In genomic region chr11:85719766-85720165, GRCm38 (mm10) we compare ENCODE assay signal across 10 mouse cellular contexts.
DNase-seq lines count a peak whose midpoint lies in the region; ATAC-seq and TF ChIP-seq lines count a peak whose summit lies in the region.
"Had no signal": no experiment of that assay in that cellular context is flagged by ENCODE, and none has a peak within 500 bp of the region (broad histone marks: within the 10 kb centered on the region; RNA-seq: fewer than 3 reads in every experiment).

No protein-coding gene starts in this region.

- peak; percentile 50 for DNase-seq in gastrocnemius, adult 2 months
- no peak for DNase-seq in gastrocnemius, adult 8-10 months (ENCODE audit: low spot score in 2 of 2)
- DNase-seq in limb, embryonic 11.5 days (ENCODE audit: low spot score) = peak; percentile 33
- DNase-seq in layer of hippocampus, postnatal 10 days (ENCODE audit: low spot score in 2 of 2) = no peak
- DNase-seq in left cerebral cortex, adult 11 months (ENCODE audit: low spot score) = no peak

- TF ChIP-seq CTCF in gastrocnemius, adult 2 months (IDR thresholded peaks at IDR 0.05) = no peak

- no peaks in the 10 kb centered on the region for H3K9me3 ChIP-seq in megakaryocyte, embryonic 14.5 days
- no peaks in the 10 kb centered on the region for H3K9me3 ChIP-seq in limb, embryonic 11.5 days (ENCODE audit: control insufficient read depth, low read length)
- no peaks in the 10 kb centered on the region for H3K9me3 ChIP-seq in stomach, embryonic 15.5 days
- H3K9me3 ChIP-seq: midbrain, embryonic 10.5 days had no signal

- H3K4me1 ChIP-seq in megakaryocyte, embryonic 14.5 days = peaks cover 100% of the 10 kb centered on the region
- peaks cover 25% of the 10 kb centered on the region for H3K4me1 ChIP-seq in limb, embryonic 11.5 days (ENCODE audit: control insufficient read depth, insufficient read depth, low read length)
- H3K4me1 ChIP-seq in stomach, embryonic 15.5 days = peaks cover 9% of the 10 kb centered on the region

- peak overlapping the region; percentile 77 for H3K27ac ChIP-seq in gastrocnemius, adult 2 months
- H3K27ac ChIP-seq in limb, embryonic 11.5 days (replicated peaks; ENCODE audit: low read depth, low read length) = no peak overlapping the region
- peak overlapping the region; percentile 40; the same call in 1 of the 2 replicates for H3K27ac ChIP-seq in stomach, embryonic 15.5 days

- ATAC-seq in megakaryocyte, adult 5-6 weeks (ENCODE audit: poor library complexity, severe bottlenecking) = no peak
- ATAC-seq in limb, embryonic 11.5 days (ENCODE audit: insufficient number of reproducible peaks, low FRiP score, low TSS enrichment, low read depth) = no peak
- ATAC-seq in stomach, embryonic 15.5 days (ENCODE audit: insufficient read depth, low FRiP score, low read depth) = no peak
- ATAC-seq: Patski had no signal

- intact Hi-C loops in gastrocnemius, adult 2 months (cut with DNase I) = no loop called here

- peaks cover 15% of the 10 kb centered on the region for H3K36me3 ChIP-seq in megakaryocyte, embryonic 14.5 days (replicated peaks; ENCODE audit: low read length)
- no peaks in the 10 kb centered on the region for H3K36me3 ChIP-seq in limb, embryonic 11.5 days (ENCODE audit: control insufficient read depth, insufficient read depth, low read length)
- no peaks in the 10 kb centered on the region for H3K36me3 ChIP-seq in stomach, embryonic 15.5 days
- H3K36me3 ChIP-seq: midbrain, embryonic 10.5 days had no signal

- 18% methylated on average over 7 of the region's 7 CpGs for WGBS in limb, embryonic 11.5 days
- 29% methylated on average over 7 of the region's 7 CpGs for WGBS in stomach, embryonic 15.5 days

- H3K27me3 ChIP-seq in megakaryocyte, embryonic 14.5 days (replicated peaks) = no peaks in the 10 kb centered on the region
- no peaks in the 10 kb centered on the region for H3K27me3 ChIP-seq in limb, embryonic 11.5 days (ENCODE audit: control insufficient read depth, insufficient read depth, low read length)
- H3K27me3 ChIP-seq in stomach, embryonic 15.5 days (replicated peaks) = no peaks in the 10 kb centered on the region
- H3K27me3 ChIP-seq: Patski had no signal

- no peak overlapping the region for H3K9ac ChIP-seq in limb, embryonic 11.5 days (ENCODE audit: low read length)
- H3K9ac ChIP-seq in stomach, embryonic 15.5 days = no peak overlapping the region

- peak overlapping the region; percentile 42 for H3K4me3 ChIP-seq in gastrocnemius, adult 2 months
- H3K4me3 ChIP-seq in megakaryocyte, embryonic 14.5 days (replicated peaks) = peak overlapping the region; percentile 90
- H3K4me3 ChIP-seq in limb, embryonic 11.5 days (ENCODE audit: low read depth, low read length) = no peak overlapping the region
- no peak overlapping the region for H3K4me3 ChIP-seq in stomach, embryonic 15.5 days (replicated peaks)
- H3K4me3 ChIP-seq: midbrain, embryonic 10.5 days had no signal

- H3K4me2 ChIP-seq in limb, embryonic 11.5 days (ENCODE audit: low read depth, severe bottlenecking) = no peak overlapping the region
- no peak overlapping the region for H3K4me2 ChIP-seq in stomach, embryonic 15.5 days

Comparison
In these comparisons a context has a peak if more than half of its experiments do, and no peak if none do; other contexts are left out.
1. DNase-seq: peak in gastrocnemius, adult 2 months (single experiment) and limb, embryonic 11.5 days (single experiment); none in gastrocnemius, adult 8-10 months (0 of 2), layer of hippocampus, postnatal 10 days (0 of 2) and left cerebral cortex, adult 11 months (single experiment).
2. H3K4me3 ChIP-seq: peak in gastrocnemius, adult 2 months (single experiment) and megakaryocyte, embryonic 14.5 days (single experiment); none in limb, embryonic 11.5 days (single experiment) and stomach, embryonic 15.5 days (single experiment).